Mouse (Mus musculus) MEL-GATA-1-ER (cell line): ENCODE measurements around the gene Hoxa6.

Source experiments
- DNase-seq: peaks from one replicate; pipeline ENCODE4 v3.0.0-alpha.2; 2012; ENCODE audit warnings: low read depth; ENCODE audit errors: extremely low read depth

Hoxa6 gene

GRCm38 (mm10) chr6:52208072-52208867 lies at the start of gene Hoxa6:
Hoxa6 (minus strand) TSS chr6:52208722.
- no peak for DNase-seq

- DNase-seq = peak; percentile 23
Measured at GRCm38 (mm10) chr6:52256956-52257355, 48.4 kb upstream of the Hoxa6 start.

GRCm38 (mm10) chr6:52253511-52254500 lies 45.3 kb upstream of the Hoxa6 start:
- no peak for DNase-seq

GRCm38 (mm10) chr6:52252775-52253376 lies 44.4 kb upstream of the Hoxa6 start:
- DNase-seq = no peak

GRCm38 (mm10) chr6:52252016-52252774 lies 43.7 kb upstream of the Hoxa6 start:
- DNase-seq = no peak

- no peak for DNase-seq
Measured at GRCm38 (mm10) chr6:52251177-52251879, 42.8 kb upstream of the Hoxa6 start.

- no peak for DNase-seq
Measured at GRCm38 (mm10) chr6:52249826-52250225, 41.3 kb upstream of the Hoxa6 start.

GRCm38 (mm10) chr6:52249415-52249738 lies 40.9 kb upstream of the Hoxa6 start:
- DNase-seq = no peak

- no peak for DNase-seq
Measured at GRCm38 (mm10) chr6:52248638-52249414, 40.3 kb upstream of the Hoxa6 start.

GRCm38 (mm10) chr6:52247766-52248637 lies 39.5 kb upstream of the Hoxa6 start:
- no peak for DNase-seq

- DNase-seq = no peak
Measured at GRCm38 (mm10) chr6:52246916-52247315, 38.4 kb upstream of the Hoxa6 start.

GRCm38 (mm10) chr6:52246403-52246803 lies 37.9 kb upstream of the Hoxa6 start:
- no peak for DNase-seq

- no peak for DNase-seq
Measured at GRCm38 (mm10) chr6:52245757-52246142, 37.2 kb upstream of the Hoxa6 start, which contains the start of gene Hoxa11. Hoxa11 (minus strand) TSS chr6:52245810.

- no peak for DNase-seq
Measured at GRCm38 (mm10) chr6:52245040-52245756, 36.7 kb upstream of the Hoxa6 start.

- DNase-seq = no peak
Measured at GRCm38 (mm10) chr6:52244471-52245039, 36.0 kb upstream of the Hoxa6 start.

GRCm38 (mm10) chr6:52243681-52244121 lies 35.2 kb upstream of the Hoxa6 start:
- DNase-seq = no peak

- DNase-seq = no peak
Measured at GRCm38 (mm10) chr6:52242801-52243332, 34.3 kb upstream of the Hoxa6 start.
